Mouse (Mus musculus): ENCODE results near the gene Slc19a2. TPM values are rescaled to one million over a fixed set of nuclear protein-coding genes. Genes with fewer than 3 reads are reported as not detected.

Gene Slc19a2
- polyA plus RNA-seq, 1 experiment from 2014 or later, result 7.1 TPM

GRCm38 (mm10) chr1:164303821-164304220, 55.0 kb downstream of the Slc19a2 start, which contains the start of gene Nme7:
Gene Nme7 (plus strand): TSS chr1:164304121.
- no peak within 1 kb of the TSS for H3K4me3 ChIP-seq
- H3K27me3 ChIP-seq, result no peaks in the 10 kb centered on the region
- 88% methylated on average over 5 of the region's 5 CpGs for WGBS
- no peak for ATAC-seq (ENCODE audit: low FRiP score)
- H3K36me3 ChIP-seq, result peaks cover 42% of the 10 kb centered on the region
- 0 out of 2 replicates have a peak within 1 kb of the TSS, but pooled peaks have one; percentile 5 for H3K9ac ChIP-seq
- no peaks in the 10 kb centered on the region for H3K9me3 ChIP-seq
- peaks cover 29% of the 10 kb centered on the region for H3K4me1 ChIP-seq (replicated peaks)
- H3K27ac ChIP-seq, result no peak within 1 kb of the TSS
- no peak within 1 kb of the TSS for H3K4me2 ChIP-seq

DNA sequence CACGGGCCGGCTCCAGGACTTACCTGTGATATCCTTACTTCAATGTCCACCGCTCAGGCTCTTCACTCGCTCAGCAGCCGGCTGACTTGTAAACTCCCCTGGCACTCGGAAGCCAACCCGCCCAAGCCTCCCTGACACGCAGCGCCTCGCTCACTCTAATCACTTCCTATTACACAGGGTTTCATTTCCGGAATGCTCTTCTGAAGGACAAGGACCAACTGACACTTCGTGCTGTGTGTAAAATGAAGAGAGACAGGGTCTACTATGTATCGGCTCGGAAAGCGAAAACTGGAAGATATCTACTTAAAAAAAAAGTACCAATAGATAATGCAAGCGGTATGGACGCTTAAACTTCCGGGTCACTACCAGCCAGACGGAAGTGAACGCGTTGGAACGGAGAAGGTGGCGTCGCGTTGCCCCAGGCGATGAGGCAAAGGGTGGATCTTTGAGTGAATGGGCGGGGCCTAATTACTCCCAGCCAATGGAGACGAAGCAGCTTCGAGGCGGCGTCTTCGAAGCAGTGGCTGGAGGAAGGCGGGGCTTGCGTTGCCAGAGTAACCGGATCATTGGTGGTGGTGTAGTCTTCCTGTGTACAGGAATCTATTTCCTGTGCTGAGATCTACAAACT, 58.4 kb downstream of the Slc19a2 start, which contains the start of gene Blzf1:
Blzf1 (minus strand) TSS at position 366 of the 628 bp plus-strand sequence.
- peak; percentile 99 for ATAC-seq (ENCODE audit: low FRiP score)
- Histone ChIP-seq H3K4me1 (replicated peaks) (peaks cover 32% of the 10 kb centered on the region), H3K9ac (peak within 1 kb of the TSS; percentile 82), H3K4me3 (peak within 1 kb of the TSS; percentile 87), H3K27me3 (no peaks in the 10 kb centered on the region), H3K36me3 (peaks cover 12% of the 10 kb centered on the region), H3K4me2 (peak within 1 kb of the TSS; percentile 96), H3K27ac (peak within 1 kb of the TSS; percentile 81), H3K9me3 (no peaks in the 10 kb centered on the region)
- WGBS, result under 1% methylated on average over 35 of the region's 35 CpGs

DNA sequence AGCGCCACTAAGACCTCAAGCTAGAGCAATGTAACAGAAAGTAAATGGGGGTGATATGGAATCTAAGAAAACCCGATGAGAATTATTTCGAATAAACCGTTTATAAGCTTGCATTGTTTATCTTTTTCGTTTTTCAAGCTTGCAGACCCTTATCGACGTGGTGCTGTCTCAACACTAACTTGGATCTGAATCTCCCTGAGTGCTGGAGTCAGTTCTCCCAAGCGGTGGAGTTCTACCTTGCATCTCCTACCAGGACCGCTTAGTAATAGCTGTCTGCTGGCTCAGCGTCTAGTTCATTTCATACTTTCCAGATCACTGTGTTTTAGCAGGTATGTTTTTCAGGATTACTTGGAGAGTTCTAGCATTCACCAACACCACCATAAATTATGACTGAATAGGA, 59.1 kb downstream of the Slc19a2 start:
- WGBS, result 13% methylated on average over 10 of the region's 10 CpGs
- peak overlapping the region; percentile 69 for H3K9ac ChIP-seq
- ATAC-seq (ENCODE audit: low FRiP score), result peak; percentile 22

GRCm38 (mm10) chr1:164314085-164314484, 65.2 kb downstream of the Slc19a2 start:
- H3K27ac ChIP-seq, result no peak overlapping the region
- no peak overlapping the region for H3K9ac ChIP-seq
- H3K4me1 ChIP-seq (replicated peaks), result 0 out of 2 replicates have a peak, but pooled peaks cover 3% of the 10 kb centered on the region
- ATAC-seq (ENCODE audit: low FRiP score), result no peak
- H3K27me3 ChIP-seq, result no peaks in the 10 kb centered on the region
- H3K36me3 ChIP-seq, result peaks cover 9% of the 10 kb centered on the region
- 91% methylated on average over 5 of the region's 5 CpGs for WGBS
- H3K4me3 ChIP-seq, result no peak overlapping the region
- H3K9me3 ChIP-seq, result no peaks in the 10 kb centered on the region
- H3K4me2 ChIP-seq, result no peak overlapping the region

More for the DNA sequence above, 59.1 kb downstream of the Slc19a2 start:
- Histone ChIP-seq H3K9me3 (no peaks in the 10 kb centered on the region), H3K4me2 (peak overlapping the region; percentile 65), H3K36me3 (peaks cover 13% of the 10 kb centered on the region), H3K27ac (peak overlapping the region; percentile 44), H3K4me1 (replicated peaks) (peaks cover 32% of the 10 kb centered on the region), H3K27me3 (no peaks in the 10 kb centered on the region), H3K4me3 (peak overlapping the region; percentile 87)

Other genes with a start within 250 kb of the Slc19a2 start
- not detected in 2 replicates for gene Sele, start 200.8 kb upstream of the Slc19a2 start, polyA plus RNA-seq (2015; fragmentation: Nextera tagmentation; extraction: Ambion mirVana)
- 0.09 and 0.17 TPM in 2 replicates for gene Sell, start 187.1 kb upstream of the Slc19a2 start, polyA plus RNA-seq (2015; fragmentation: Nextera tagmentation; extraction: Ambion mirVana)
- gene Selp, start 133.8 kb upstream of the Slc19a2 start, polyA plus RNA-seq (2015; fragmentation: Nextera tagmentation; extraction: Ambion mirVana), result 0.13 TPM in 1 of 2 replicates, not detected in the other
- gene F5, start 97.2 kb upstream of the Slc19a2 start, polyA plus RNA-seq (2015; fragmentation: Nextera tagmentation; extraction: Ambion mirVana), result 0.06 and 0.10 TPM in 2 replicates
- 22.7 TPM in 2 replicates for gene Ccdc181, start 26.5 kb downstream of the Slc19a2 start, polyA plus RNA-seq (2015; fragmentation: Nextera tagmentation; extraction: Ambion mirVana)
- 30.1 and 30.3 TPM in 2 replicates for gene Nme7, start 55.1 kb downstream of the Slc19a2 start, polyA plus RNA-seq (2015; fragmentation: Nextera tagmentation; extraction: Ambion mirVana)
- 32.1 and 33.0 TPM in 2 replicates for gene Blzf1, start 58.4 kb downstream of the Slc19a2 start, polyA plus RNA-seq (2015; fragmentation: Nextera tagmentation; extraction: Ambion mirVana)
- 129 and 131 TPM in 2 replicates for gene Atp1b1, start 209.3 kb downstream of the Slc19a2 start, polyA plus RNA-seq (2015; fragmentation: Nextera tagmentation; extraction: Ambion mirVana)